Mouse (Mus musculus) olfactory bulb, adult 2 months (tissue): ENCODE data around the gene Stk10. TPM values are rescaled to one million over a fixed set of nuclear protein-coding genes. Genes with fewer than 3 reads are reported as not detected.

Experiments
- H3K27ac ChIP-seq: fragments of 200-500 bp; 2 replicates; pipeline ENCODE4 v1.5.1; 2012; ENCODE audit warnings: low read depth, low read length; ENCODE audit not compliant: insufficient read depth
- H3K4me1 ChIP-seq: fragments of 200-500 bp; 2 replicates; pipeline ENCODE4 v1.6.1; 2012; ENCODE audit warnings: low read length; ENCODE audit not compliant: control insufficient read depth, insufficient read depth
- H3K4me3 ChIP-seq: fragments of 200-500 bp; 2 replicates; pipeline ENCODE4 v1.5.1; 2012; ENCODE audit warnings: mild to moderate bottlenecking, low read depth, low read length, moderate library complexity; ENCODE audit not compliant: insufficient read depth
- CTCF ChIP-seq: fragments of 200-500 bp; IDR thresholded peaks from 2 replicates; pipeline ENCODE4 v1.5.1; 2012; ENCODE audit warnings: low read depth, mild to moderate bottlenecking, low read length, moderate library complexity; ENCODE audit not compliant: insufficient read depth
- POLR2A ChIP-seq: fragments of 200-500 bp; IDR thresholded peaks from 2 replicates; pipeline ENCODE4 v1.6.1; 2012; ENCODE audit warnings: mild to moderate bottlenecking, low read depth, low read length, moderate library complexity; ENCODE audit not compliant: insufficient read depth
- WGBS: fragments of 180-500 bp; shearing (Covaris S2); methylation state at CpG from one replicate; pipeline ENCODE4 v1.1.7; 2018; 5-methylcytosine and 5-hydroxymethylcytosine counted together
- polyA plus RNA-seq: library from polyadenylated mRNA; stranded (reverse); fragments of >200 nt; gene quantifications from 2 replicates; pipeline ENCODE4 v1.2.4, GENCODE M21; 2012; ENCODE audit warnings: low replicate concordance; ENCODE audit not compliant: missing spikeins, insufficient read depth, insufficient read length

Gene Stk10
- polyA plus RNA-seq, 1 experiment = not detected

GRCm38 (mm10) chr11:32594122-32594521 is 61.0 kb downstream of the Stk10 start:
- WGBS = 95% methylated on average over 4 of the region's 4 CpGs
- Histone ChIP-seq H3K4me3 (no peak overlapping the region), H3K4me1 (no peaks in the 10 kb centered on the region; the same call in 1 of the 2 replicates), H3K27ac (no peak overlapping the region)
- TF ChIP-seq POLR2A (no peak), CTCF (no peak)

GRCm38 (mm10) chr11:32600371-32600770 is 67.3 kb downstream of the Stk10 start:
- no peak overlapping the region for H3K4me3 ChIP-seq
- WGBS = 89% methylated on average over 6 of the region's 6 CpGs
- TF ChIP-seq CTCF (no peak), POLR2A (no peak)
- H3K4me1 ChIP-seq = no peaks in the 10 kb centered on the region
- H3K27ac ChIP-seq = no peak overlapping the region

GRCm38 (mm10) chr11:32601528-32602323 is 68.6 kb downstream of the Stk10 start:
- TF ChIP-seq POLR2A (no peak), CTCF (no peak)
- WGBS = 70% methylated on average over 12 of the region's 12 CpGs
- Histone ChIP-seq H3K4me1 (no peaks in the 10 kb centered on the region), H3K27ac (no peak overlapping the region), H3K4me3 (no peak overlapping the region)

GRCm38 (mm10) chr11:32604663-32605062 is 71.6 kb downstream of the Stk10 start:
- no peak overlapping the region for H3K4me3 ChIP-seq
- 62% methylated on average over 4 of the region's 4 CpGs for WGBS
- TF ChIP-seq CTCF (no peak), POLR2A (no peak)
- no peak overlapping the region for H3K27ac ChIP-seq
- H3K4me1 ChIP-seq = no peaks in the 10 kb centered on the region

GRCm38 (mm10) chr11:32605131-32605860 is 72.2 kb downstream of the Stk10 start:
- H3K27ac ChIP-seq = no peak overlapping the region

GRCm38 (mm10) chr11:32605907-32606306 is 72.8 kb downstream of the Stk10 start:
- H3K4me1 ChIP-seq = no peaks in the 10 kb centered on the region
- no peak for TF ChIP-seq CTCF
- TF ChIP-seq POLR2A = no peak
- no peak overlapping the region for H3K4me3 ChIP-seq
- WGBS = 93% methylated on average over 3 of the region's 3 CpGs
- no peak overlapping the region for H3K27ac ChIP-seq

More at GRCm38 (mm10) chr11:32605131-32605860, 72.2 kb downstream of the Stk10 start:
- Histone ChIP-seq H3K4me1 (no peaks in the 10 kb centered on the region), H3K4me3 (no peak overlapping the region)
- TF ChIP-seq CTCF (no peak), POLR2A (no peak)
- WGBS = 55% methylated on average over 7 of the region's 7 CpGs

GRCm38 (mm10) chr11:32607319-32607718 is 74.2 kb downstream of the Stk10 start:
- no peak overlapping the region for H3K27ac ChIP-seq
- no peaks in the 10 kb centered on the region for H3K4me1 ChIP-seq
- TF ChIP-seq CTCF (no peak), POLR2A (no peak)
- H3K4me3 ChIP-seq = no peak overlapping the region

- no peak overlapping the region for H3K4me3 ChIP-seq
- H3K4me1 ChIP-seq = peaks cover under 1% of the 10 kb centered on the region; the same call in 1 of the 2 replicates
- TF ChIP-seq CTCF (no peak), POLR2A (no peak)
- WGBS = 92% methylated on average over 6 of the region's 6 CpGs
- H3K27ac ChIP-seq = no peak overlapping the region
Observed at GRCm38 (mm10) chr11:32610616-32611015, 77.5 kb downstream of the Stk10 start.

GRCm38 (mm10) chr11:32612304-32612703 is 79.2 kb downstream of the Stk10 start:
- Histone ChIP-seq H3K4me1 (peaks cover 3% of the 10 kb centered on the region; the same call in 1 of the 2 replicates), H3K4me3 (no peak overlapping the region), H3K27ac (no peak overlapping the region)
- 93% methylated on average over 6 of the region's 6 CpGs for WGBS
- TF ChIP-seq POLR2A (no peak), CTCF (no peak)
